Mouse (Mus musculus): ENCODE data around the gene Slc30a10. TPM values are rescaled to one million over a fixed set of nuclear protein-coding genes. Genes with fewer than 3 reads are reported as not detected.
A peak's percentile ranks its signal among the peaks of the same experiment; 100 is the strongest.

Gene Slc30a10
- polyA plus RNA-seq, 1 experiment from 2014 or later = 2.0 TPM

DNA sequence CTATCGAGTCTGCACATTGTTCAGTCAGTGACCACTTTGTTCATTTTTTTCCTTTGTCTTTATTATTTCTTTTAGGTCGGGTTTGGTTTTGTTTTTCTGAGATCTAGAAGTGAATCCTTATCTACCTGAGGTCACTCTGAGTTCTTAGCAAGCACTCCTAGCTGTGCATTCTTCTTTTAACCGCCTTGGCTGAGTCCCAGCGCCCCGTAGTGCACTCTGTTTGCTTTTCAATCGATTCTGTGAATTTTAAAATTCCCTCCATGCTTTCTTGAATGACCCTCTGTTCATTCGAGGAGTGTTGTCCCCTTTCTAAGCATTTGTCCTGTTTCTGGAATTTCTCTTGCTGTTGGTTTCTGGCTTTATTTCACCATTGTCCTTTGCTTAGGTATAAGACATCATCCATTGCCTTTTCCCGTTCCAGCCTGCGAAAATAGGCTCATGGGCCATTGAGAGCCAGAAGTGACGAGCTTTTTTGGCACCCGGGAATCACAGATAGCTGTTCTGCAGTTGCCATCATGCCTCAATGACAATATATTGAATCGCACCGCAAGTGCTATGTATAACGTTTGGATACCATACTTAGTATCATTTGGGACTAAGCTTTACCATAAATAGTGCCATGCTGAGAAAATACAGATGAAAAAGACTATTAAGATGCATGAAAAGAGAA, 42.3 kb downstream of the Slc30a10 start:
- Histone ChIP-seq H3K36me3 (no peaks in the 10 kb centered on the region), H3K27me3 (replicated peaks) (no peaks in the 10 kb centered on the region), H3K4me2 (replicated peaks) (no peak overlapping the region), H3K4me1 (no peaks in the 10 kb centered on the region; the same call in 1 of the 2 replicates), H3K9me3 (no peaks in the 10 kb centered on the region), H3K9ac (no peak overlapping the region), H3K27ac (no peak overlapping the region), H3K4me3 (no peak overlapping the region)
- WGBS = 78% methylated on average over 14 of the region's 14 CpGs
- ATAC-seq (ENCODE audit: low FRiP score, low read depth) = no peak

DNA sequence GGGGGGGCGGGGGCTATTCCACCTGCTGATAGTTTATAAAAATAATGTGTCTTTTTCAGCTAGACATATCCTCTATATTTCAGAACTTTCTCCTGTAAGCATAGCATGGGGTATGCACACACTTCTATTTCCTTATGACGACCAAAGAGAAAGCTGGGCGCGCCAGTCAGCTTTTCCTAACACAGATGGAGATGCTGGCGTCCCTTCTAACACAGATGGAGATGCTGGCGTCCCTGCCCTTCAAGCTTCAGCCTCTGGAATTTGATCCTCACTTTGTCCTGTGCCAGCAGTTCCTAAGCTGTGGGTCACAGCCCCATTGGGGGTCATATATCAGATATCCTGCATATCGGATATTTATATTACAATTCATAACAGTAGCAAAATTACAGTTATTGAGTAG, 46.0 kb downstream of the Slc30a10 start:
- Histone ChIP-seq H3K9ac (no peak overlapping the region), H3K27me3 (replicated peaks) (no peaks in the 10 kb centered on the region), H3K36me3 (no peaks in the 10 kb centered on the region), H3K4me1 (no peaks in the 10 kb centered on the region), H3K4me2 (replicated peaks) (no peak overlapping the region), H3K27ac (no peak overlapping the region), H3K4me3 (no peak overlapping the region), H3K9me3 (no peaks in the 10 kb centered on the region)
- no peak for ATAC-seq (ENCODE audit: low FRiP score, low read depth)
- 73% methylated on average over 7 of the region's 7 CpGs for WGBS

DNA sequence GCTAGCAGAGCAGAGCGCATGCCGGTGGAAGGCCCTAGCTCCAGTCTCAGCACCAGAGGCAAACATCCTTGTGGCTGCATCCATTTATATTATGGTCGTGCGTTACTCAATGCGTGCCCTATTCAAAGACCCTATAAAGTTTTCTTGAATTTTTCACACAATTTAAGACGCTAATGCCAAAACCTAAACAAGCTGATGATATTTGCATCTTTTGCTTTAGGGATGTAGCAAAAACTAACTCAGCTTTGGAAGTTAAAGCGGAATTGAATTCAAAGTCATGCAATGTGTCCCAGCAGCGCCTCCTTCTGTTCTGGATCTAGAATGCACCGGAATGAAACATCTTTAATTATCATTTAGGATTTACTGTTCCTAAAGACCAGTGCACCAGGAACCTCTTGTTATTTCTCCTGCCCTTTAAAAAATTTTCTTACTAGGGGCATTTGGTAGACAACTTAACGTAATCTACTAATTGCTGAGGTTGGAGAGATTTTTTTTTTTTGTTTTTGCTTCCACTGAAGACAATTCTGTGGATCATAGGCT, 47.2 kb downstream of the Slc30a10 start:
- no peak overlapping the region for H3K4me2 ChIP-seq (replicated peaks)
- no peaks in the 10 kb centered on the region for H3K36me3 ChIP-seq
- H3K9ac ChIP-seq = no peak overlapping the region
- H3K4me1 ChIP-seq = no peaks in the 10 kb centered on the region
- H3K4me3 ChIP-seq = no peak overlapping the region
- no peaks in the 10 kb centered on the region for H3K27me3 ChIP-seq (replicated peaks)
- H3K27ac ChIP-seq = no peak overlapping the region
- no peak for ATAC-seq (ENCODE audit: low FRiP score, low read depth)
- WGBS = 40% methylated on average over 10 of the region's 10 CpGs
- no peaks in the 10 kb centered on the region for H3K9me3 ChIP-seq

DNA sequence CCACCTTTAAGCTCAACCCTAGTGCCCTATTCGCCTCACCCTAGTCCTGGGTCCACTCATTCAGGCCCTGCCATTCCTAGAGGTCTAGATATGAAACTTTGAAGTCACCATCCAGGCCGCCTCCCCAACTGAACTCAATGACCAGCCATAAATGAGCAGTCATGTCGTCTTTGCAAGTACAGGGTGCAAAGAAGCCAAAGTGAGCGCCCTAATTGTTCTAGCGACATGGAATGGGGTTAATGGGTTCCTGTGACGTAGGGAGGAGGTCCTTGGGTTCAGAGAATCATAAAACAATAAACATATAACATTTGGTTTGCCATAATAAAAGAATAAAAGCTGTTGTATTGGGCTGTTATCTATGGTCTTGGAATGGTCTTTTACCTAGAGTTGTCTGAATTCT, 47.9 kb downstream of the Slc30a10 start:
- WGBS = 38% methylated on average over 6 of the region's 6 CpGs
- no peak overlapping the region for H3K9ac ChIP-seq
- no peaks in the 10 kb centered on the region for H3K27me3 ChIP-seq (replicated peaks)
- H3K4me1 ChIP-seq = no peaks in the 10 kb centered on the region
- H3K9me3 ChIP-seq = no peaks in the 10 kb centered on the region
- no peak overlapping the region for H3K4me2 ChIP-seq (replicated peaks)
- H3K27ac ChIP-seq = no peak overlapping the region
- no peak for ATAC-seq (ENCODE audit: low FRiP score, low read depth)
- H3K4me3 ChIP-seq = no peak overlapping the region
- H3K36me3 ChIP-seq = no peaks in the 10 kb centered on the region

GRCm38 (mm10) chr1:185509042-185509441, 54.4 kb downstream of the Slc30a10 start:
- no peak for ATAC-seq (ENCODE audit: low FRiP score, low read depth)
- no peaks in the 10 kb centered on the region for H3K4me1 ChIP-seq
- no peak overlapping the region for H3K4me2 ChIP-seq (replicated peaks)
- no peaks in the 10 kb centered on the region for H3K27me3 ChIP-seq (replicated peaks)
- H3K27ac ChIP-seq = no peak overlapping the region
- 62% methylated on average over 3 of the region's 3 CpGs for WGBS
- H3K4me3 ChIP-seq = no peak overlapping the region
- no peaks in the 10 kb centered on the region for H3K36me3 ChIP-seq
- H3K9ac ChIP-seq = no peak overlapping the region
- no peaks in the 10 kb centered on the region for H3K9me3 ChIP-seq

DNA sequence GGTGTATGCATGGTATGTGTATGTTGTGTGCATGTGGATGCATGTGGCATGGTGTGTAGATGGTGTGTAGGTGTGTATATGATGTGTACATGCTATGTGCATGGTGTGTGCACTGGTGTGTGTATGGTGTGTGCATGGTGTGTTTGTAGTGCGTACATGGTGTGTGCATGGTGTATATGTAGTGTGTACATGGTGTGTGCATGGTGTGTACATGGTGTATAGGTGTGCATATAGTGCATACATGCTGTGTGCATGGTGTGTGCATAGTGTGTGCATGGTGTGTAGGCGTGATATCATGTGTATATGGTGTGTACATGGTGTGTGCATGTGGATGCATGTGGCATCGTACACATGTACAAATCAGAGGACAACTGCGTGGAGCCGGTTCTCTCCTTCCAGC, 56.7 kb downstream of the Slc30a10 start:
- H3K4me1 ChIP-seq = no peaks in the 10 kb centered on the region
- 94% methylated on average over 5 of the region's 5 CpGs for WGBS
- H3K27me3 ChIP-seq (replicated peaks) = no peaks in the 10 kb centered on the region
- ATAC-seq (ENCODE audit: low FRiP score, low read depth) = no peak
- no peaks in the 10 kb centered on the region for H3K9me3 ChIP-seq
- H3K9ac ChIP-seq = no peak overlapping the region
- no peaks in the 10 kb centered on the region for H3K36me3 ChIP-seq
- no peak overlapping the region for H3K27ac ChIP-seq
- H3K4me3 ChIP-seq = no peak overlapping the region
- no peak overlapping the region for H3K4me2 ChIP-seq (replicated peaks)

DNA sequence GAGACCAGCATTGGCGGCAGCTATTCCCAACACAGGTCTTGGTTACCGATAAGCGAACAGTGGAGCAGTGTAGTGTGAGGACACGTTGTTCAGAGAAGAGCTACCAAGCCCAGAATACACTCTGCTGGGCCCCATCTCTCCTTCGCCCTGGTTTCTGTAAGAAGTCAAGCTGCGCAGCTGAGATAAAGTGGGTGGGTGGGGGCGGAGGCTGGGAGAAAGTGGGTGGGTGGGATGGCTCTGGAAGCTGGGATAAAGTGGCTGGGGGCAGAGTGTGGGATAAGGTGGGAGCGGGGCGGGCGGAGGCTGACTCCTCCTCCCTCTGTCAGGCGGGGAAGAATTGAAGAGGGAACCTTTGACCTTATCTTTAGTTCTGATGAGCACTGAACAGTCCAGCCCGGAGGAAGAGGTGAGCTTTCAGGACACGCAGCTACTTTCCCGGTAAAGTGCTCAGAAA, 60.9 kb downstream of the Slc30a10 start:
- 52% methylated on average over 14 of the region's 14 CpGs for WGBS

DNA sequence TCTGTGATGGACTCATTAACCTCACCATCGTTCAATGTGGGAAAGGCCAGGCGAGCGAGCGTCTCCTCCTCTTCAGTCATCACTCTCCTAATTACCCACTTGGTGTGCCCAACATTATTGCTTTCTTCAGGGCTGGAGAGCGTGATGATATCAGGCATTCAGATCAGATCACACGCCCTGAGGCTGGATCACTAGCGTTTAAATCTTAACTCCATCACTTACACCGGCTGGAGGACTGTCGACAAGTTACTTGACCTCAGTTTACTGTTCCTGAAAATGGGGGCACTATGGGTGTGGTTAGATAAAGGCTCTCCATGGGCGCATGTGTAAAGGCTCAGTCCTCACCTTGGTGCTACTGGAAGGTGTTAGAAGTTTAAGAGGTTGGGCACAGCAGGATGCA, 61.4 kb downstream of the Slc30a10 start:
- Histone ChIP-seq H3K27ac (no peak overlapping the region), H3K9ac (no peak overlapping the region), H3K27me3 (replicated peaks) (no peaks in the 10 kb centered on the region), H3K36me3 (no peaks in the 10 kb centered on the region), H3K4me1 (no peaks in the 10 kb centered on the region), H3K9me3 (no peaks in the 10 kb centered on the region), H3K4me2 (replicated peaks) (no peak overlapping the region), H3K4me3 (no peak overlapping the region)
- peak; percentile 9; the same call in 1 of the 2 replicates for ATAC-seq (ENCODE audit: low FRiP score, low read depth)
- WGBS = 42% methylated on average over 10 of the region's 10 CpGs

More for the DNA sequence above, 60.9 kb downstream of the Slc30a10 start:
- Histone ChIP-seq H3K4me2 (replicated peaks) (no peak overlapping the region), H3K27ac (no peak overlapping the region), H3K9me3 (no peaks in the 10 kb centered on the region), H3K4me1 (no peaks in the 10 kb centered on the region), H3K9ac (no peak overlapping the region), H3K27me3 (replicated peaks) (no peaks in the 10 kb centered on the region), H3K4me3 (no peak overlapping the region), H3K36me3 (no peaks in the 10 kb centered on the region)
- peak; percentile 48; the same call in 1 of the 2 replicates for ATAC-seq (ENCODE audit: low FRiP score, low read depth)

DNA sequence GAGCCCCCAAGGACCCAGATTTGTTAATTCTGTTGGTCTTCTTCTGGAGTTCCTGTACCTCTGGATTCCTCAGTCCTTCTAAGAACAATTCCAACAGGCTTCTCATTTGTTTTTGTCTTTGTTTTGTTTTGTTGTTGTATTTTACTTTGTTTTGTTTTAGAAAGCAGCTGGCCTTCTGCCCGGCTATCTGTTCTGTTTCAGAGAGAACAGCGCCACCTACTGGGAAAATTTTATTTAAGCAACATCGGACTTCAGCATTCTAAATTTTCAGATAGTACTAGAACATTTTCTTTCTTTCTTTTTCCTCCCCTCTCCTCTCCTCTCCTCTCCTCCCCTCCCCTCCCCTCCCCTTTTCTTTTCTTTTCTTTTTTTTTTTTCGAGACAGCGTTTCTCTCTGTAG, 62.9 kb downstream of the Slc30a10 start:
- Histone ChIP-seq H3K36me3 (no peaks in the 10 kb centered on the region), H3K4me2 (replicated peaks) (no peak overlapping the region), H3K4me3 (no peak overlapping the region), H3K27ac (no peak overlapping the region), H3K27me3 (replicated peaks) (no peaks in the 10 kb centered on the region), H3K9me3 (no peaks in the 10 kb centered on the region), H3K4me1 (no peaks in the 10 kb centered on the region), H3K9ac (no peak overlapping the region)
- 4% methylated on average over 3 of the region's 5 CpGs for WGBS
- no peak for ATAC-seq (ENCODE audit: low FRiP score, low read depth)

Other genes starting within 250 kb of the Slc30a10 start
- 20.9 and 25.5 TPM in 2 replicates for gene Iars2, start 125.5 kb upstream of the Slc30a10 start, polyA plus RNA-seq (2016; fragmentation: Nextera tagmentation; extraction: Ambion mirVana)
- gene Bpnt1, start 122.7 kb upstream of the Slc30a10 start, polyA plus RNA-seq (2016; fragmentation: Nextera tagmentation; extraction: Ambion mirVana) = 40.5 and 41.2 TPM in 2 replicates
- gene Eprs, start 91.8 kb upstream of the Slc30a10 start, polyA plus RNA-seq (2016; fragmentation: Nextera tagmentation; extraction: Ambion mirVana) = 130 and 143 TPM in 2 replicates